Mouse (Mus musculus) cerebellum, postnatal 25 days (tissue): ENCODE results near the gene Prdx6.
"Not testable (repeated sequence)": the region's sequence is repeated elsewhere in the genome, so short reads cannot be mapped to it uniquely, and the experiment has no call there.

Experiments
- DNase-seq, 2 experiments: peaks; one replicate each; pipeline ENCODE4 v3.0.0; 2021; ENCODE audit warnings: mixed read lengths in 2 of 2

The Prdx6 gene

DNA sequence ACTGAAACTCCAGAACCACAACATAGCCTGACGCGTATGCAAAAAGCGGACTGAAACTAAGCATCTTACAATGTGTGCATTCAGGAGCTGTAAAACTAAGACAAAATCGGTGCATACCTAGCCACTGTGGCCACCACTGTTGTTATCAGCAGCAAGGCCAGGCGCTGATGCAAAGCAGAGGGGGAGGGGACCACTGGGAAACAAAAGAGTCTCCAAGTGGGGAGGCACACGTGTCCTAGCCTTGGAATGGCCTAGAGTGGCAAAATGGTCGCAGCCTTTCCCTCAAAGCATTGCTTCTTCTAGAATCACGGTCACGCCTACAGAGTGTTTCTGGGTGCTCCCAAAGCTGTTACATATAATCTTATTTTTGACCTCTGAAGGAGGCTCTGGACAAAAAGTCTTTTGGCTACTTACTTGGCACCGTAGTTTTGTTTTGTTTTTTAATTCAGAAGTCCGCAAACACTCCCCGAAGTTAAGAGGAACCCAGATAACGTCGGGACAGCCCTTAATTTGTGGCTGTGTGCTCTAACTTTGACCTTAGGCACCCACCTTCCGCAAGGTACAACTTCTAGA, 902 bp downstream of the Prdx6 start:
- peak; percentile 43 to 53 for DNase-seq

DNA sequence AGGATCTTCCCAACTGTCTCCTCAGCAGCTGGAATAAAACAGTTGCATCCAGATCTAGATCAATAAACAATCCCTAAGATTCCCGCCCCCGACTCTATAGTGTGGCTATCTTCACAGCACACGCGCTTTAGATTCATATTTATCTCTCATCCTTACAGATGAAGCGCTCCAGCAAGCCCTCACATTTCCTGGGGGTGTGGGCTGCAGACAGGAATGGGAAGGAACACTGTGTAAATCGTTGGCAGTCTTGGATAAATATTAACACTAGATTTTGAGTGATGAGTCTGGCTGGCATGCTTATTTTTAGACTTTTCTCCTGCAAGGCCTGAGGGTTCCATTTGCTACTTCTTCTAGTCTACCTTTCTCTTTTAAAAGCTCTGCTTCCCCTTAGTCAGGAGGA, 1.6 kb downstream of the Prdx6 start:
- no peak for DNase-seq

DNA sequence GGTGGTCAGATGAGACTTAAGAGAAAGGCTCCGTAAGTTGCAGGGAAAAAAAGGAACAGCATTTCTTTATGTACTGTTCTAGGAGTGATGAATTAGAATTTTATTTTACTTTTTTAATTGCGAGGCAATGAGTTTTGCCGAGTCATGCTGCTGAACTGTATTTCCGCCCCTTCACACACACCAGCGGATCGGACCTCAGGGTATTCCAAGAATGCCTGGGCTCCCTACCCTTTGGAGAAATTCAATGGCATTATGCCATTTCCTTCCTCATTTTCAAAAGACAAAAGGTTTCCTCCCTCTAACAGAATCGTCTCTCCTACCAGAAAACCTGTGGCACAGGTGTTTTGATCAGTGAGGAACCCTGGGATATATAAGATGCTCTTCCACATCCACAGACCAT, 2.3 kb downstream of the Prdx6 start:
- no peak for DNase-seq

DNA sequence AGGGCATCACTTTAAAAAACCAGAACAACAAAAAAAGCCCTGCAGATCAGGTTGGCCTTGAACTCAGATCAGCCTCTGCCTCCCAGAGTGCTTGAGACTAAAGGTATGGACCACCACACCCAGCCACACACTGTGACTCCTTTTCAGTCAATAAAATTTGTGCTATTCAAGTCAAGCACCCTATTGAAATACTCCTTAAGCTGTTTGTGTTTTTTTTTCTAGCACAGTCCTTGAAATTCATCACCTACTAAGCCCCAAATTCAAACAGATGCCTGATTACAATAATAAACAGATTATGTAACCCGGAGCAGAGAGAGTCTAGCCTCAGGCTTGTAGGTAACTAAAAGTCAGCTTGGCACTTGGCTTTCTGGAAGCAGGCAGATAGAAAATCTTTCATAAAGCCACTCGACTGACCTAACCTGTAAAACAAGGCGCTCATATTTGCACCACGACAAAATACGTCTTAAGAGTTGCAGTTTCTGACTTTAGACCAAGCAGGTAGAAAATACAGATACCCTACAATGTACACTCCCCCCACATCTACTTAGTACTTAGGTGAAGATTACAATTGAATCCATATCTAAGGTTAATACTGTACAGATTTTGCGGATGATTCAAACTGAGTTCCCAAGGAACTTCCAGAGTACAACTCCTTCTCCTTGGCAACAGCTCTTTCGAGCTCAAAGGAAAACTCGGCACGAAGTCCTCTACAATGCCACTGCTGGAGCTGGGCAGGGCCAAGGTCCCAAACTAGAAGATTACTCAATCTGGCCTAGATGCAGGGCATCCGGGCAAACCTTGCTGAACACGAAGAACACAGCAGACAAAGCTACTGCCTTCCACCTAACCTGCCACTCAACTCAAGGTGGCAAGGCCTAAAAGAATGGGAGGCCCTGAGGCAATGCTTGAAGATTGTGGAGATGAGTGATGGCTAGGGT, 3.1 kb downstream of the Prdx6 start:
- DNase-seq, result no peak

DNA sequence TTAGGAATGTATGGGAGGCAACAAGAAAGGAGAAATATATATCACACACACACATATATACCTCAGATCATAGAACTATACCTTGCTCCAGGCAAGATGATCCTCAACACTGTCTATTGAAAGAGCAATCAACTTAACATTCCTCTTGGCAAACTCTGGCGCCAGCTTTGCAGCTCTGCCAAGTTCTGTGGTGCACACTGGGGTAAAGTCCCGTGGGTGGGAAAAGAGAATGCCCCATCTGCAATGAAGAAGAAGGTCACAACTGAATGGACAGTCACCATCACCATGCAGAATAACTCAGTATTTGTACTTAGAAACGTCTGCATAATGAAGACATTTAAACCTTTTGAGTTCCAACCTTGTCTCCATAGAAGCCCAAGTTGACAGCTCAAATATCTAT, 3.8 kb downstream of the Prdx6 start:
- no peak for DNase-seq

DNA sequence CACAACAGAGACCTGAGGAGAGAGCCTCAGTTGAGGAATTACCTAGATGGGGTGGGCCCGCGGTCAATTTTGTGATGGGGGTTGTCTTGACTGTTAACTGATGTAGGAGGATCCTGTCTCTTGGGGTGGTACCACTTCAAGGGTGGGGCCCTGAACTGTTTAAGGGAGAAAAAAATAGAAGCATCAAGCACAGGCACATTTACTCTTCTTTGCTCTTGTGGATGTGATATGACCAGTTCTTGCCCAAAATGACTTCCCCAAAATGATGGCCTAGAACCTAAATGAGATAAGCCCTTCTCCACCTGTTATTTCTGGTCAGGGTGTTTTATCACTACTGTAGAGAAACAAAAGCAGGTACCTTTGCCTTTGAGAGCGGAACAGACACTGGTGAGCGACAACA, 13.3 kb downstream of the Prdx6 start:
- DNase-seq, result no peak

DNA sequence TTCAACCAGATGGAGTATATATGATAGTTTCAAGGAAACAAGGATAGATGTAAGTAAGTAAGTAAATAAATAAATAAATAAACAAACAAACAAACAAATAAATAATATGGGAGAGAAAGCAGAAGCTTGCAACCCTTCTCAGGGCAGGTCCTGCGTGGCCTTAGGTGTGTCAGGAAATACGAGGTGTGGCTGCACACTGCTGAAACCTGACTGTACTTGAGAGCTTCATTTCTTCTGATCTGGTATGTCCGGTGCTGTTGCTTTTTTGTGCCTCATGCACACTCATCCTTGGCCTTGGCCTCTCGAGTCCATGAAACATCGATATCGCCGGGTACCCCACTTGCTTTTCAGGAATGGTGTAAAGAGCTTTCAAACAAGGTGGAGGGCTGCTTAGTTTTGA, 13.7 kb downstream of the Prdx6 start:
- no peak for DNase-seq

DNA sequence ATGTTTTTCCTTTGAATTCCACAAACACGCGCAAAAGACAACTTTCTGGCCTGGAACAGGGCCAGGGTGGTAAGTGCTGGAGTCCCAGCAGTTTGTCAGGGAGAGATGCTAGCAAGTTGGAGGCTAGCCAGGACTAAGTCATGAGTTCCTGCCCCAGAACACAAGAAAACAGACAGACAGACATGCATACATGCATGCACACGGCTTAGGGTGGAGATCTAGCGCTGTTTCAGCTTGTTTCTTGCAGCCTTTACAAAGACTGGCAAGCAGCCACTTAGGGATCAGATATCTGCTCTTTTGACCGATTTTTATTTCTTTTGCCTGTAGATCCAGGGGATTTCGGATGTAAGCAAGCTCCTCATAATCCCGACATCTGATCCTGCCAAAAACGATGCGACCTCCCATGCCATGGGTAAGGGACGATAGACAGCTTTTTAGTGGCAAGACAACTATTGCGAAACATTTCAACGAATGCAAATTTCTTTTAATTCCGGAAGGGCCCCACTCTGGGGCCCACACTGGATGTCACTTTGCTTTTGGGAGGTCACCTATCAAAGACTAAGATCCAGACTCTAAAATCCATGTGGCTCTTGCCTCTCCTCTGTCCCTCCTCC, 17.7 kb downstream of the Prdx6 start:
- DNase-seq, result no peak

DNA sequence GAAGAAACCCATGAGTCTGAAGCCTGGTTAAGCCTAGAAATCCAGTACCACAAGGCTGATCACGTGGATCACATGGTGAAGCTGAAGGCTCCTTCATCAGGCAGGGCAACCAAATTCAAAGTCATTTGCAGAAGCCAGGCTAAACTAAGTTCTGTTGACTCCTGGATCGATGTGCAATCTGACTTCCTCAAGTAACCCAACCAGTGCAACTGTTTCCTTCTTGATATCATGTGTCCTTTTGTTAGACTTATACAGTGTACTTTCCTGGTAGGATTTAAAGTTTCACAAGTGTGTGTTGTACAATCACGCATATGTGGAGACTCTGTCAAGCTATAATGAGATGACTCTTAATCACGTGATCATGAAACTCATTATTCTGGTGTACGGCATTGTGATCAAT, 18.8 kb downstream of the Prdx6 start:
- DNase-seq, result no peak

DNA sequence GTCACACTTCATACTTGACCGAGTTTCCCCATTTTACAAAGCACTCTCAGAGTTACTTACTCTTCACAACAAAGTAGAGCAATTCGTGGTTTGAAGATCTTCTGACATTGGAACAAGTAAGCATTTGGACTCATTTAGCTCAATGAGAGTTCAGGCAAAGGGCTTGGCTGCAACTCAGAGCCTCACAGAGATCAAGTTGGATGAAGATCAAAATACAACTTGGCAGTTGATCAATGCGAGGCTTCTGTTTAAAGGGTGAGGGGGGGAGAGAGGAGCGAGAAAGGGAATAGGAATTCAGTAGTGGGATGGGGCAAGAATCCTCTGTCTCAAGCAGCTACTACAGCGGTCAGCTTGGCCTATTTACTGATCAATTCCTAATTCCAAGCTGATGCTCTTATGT, 26.2 kb downstream of the Prdx6 start:
- peak in 1 of 2 experiments; percentile 49 for DNase-seq

DNA sequence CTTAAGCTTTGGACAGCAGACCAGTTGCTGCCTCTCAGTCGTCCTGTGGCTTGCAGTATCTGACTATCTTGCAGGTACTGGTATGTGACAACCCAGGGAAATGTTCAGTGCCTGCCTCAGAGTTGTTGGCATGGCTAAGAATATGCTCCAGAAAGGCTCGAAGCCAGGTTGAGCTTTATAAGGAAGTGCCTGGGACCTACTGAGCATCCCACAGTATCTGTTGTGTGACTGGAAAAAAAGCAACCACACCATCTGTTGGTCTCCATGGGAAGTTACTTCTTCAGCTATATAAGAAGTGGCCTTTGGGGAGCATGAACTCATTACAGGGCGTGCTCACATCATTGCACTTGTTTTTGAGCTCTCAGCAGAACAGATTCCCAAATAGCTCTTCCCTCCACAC, 31.2 kb downstream of the Prdx6 start:
- peak; percentile 14 to 37 for DNase-seq

DNA sequence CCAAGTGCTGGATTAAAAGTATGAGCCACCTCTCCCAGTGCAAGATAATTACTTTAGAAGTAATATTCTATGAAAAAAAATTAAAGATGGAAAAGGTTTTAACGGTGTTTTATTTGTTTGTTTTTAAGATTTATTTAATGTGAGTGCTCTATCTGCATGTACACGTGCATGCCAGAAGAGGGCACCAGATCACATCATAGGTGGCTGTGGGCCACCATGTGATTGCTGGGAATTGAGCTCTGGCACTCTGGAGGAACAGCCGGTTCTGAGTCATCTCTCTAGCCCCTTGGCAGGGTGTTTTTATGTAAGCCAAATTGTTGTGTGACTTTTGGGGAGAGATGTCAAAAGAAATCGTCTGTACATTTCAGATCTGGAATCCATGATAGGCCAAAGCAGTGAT, 36.6 kb downstream of the Prdx6 start:
- peak in 1 of 2 experiments; percentile 20 for DNase-seq

DNA sequence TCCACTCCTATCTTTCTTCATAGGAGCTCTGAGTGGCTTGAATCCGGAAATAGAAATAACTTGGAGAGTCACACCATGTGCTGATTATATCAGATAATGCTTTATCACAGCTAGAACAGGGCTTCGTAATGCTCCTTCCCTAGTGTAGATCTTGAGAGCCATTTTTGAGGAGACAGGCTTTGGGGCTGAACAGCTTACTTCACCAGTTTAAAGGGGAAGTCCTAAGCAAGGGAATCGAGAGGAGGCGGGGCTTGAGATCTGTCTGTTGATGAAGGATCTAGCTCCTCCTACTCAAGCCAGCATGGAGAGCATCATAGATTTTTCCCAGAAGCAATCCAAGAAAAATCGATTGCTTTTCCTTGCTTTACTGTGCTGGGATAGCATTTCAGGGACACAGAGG, 51.2 kb downstream of the Prdx6 start:
- DNase-seq, result no peak

DNA sequence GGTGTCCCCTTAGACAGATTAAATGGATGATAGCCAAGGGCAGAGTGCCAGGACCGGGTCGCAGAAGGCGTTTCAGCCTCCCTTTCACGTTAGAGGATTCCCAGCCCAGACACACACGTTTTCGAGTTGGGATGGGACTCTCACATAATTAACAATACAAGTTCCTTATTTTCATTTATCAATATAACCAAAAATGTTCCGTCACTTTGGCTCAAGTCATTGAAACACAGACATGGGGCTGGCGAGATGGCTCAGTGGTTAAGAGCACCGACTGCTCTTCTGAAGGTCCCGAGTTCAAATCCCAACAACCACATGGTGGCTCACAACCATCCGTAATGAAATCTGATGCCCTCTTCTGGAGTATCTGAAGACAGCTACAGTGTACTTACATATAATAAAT, 54.7 kb downstream of the Prdx6 start:
- DNase-seq, result not testable (repeated sequence)

DNA sequence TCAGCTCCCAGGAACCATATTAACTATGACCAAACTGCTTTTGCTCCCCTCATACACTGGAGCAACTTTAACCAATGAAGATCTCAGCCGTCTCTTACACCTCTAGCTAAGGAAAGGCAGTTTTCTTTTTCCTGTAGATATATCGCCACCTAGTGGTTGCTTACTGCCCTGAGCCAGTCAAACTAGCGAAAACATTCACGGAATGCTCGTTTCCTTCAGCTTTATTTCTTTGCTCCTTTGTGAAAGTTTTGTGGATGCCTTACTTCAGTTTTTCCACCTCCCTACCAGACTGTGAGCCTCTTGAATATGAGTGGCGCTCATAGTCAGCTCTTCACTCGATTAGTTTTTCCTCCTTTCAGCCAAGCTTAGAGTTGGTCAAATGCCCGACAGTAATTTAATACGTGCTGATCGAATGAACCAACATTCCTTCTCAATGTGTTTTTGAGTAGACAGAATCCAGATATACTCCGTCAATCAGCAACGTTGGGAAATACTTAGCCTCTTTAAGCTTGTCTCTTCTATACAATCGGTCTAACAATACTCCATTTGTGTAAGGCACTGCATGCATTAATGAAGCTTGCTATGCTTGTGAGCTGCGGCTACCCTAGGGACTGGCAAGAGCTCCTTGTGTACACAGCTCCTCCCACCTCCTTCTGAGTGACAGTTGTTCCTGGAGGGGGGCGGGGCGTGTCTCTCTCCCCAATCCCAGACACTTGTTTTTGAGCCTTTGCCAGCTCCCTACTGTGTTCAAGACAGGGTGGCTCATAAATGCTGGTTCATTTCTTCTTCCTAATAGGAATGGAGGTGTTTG, 55.3 kb downstream of the Prdx6 start:
- DNase-seq, result peak; percentile 79 to 86

DNA sequence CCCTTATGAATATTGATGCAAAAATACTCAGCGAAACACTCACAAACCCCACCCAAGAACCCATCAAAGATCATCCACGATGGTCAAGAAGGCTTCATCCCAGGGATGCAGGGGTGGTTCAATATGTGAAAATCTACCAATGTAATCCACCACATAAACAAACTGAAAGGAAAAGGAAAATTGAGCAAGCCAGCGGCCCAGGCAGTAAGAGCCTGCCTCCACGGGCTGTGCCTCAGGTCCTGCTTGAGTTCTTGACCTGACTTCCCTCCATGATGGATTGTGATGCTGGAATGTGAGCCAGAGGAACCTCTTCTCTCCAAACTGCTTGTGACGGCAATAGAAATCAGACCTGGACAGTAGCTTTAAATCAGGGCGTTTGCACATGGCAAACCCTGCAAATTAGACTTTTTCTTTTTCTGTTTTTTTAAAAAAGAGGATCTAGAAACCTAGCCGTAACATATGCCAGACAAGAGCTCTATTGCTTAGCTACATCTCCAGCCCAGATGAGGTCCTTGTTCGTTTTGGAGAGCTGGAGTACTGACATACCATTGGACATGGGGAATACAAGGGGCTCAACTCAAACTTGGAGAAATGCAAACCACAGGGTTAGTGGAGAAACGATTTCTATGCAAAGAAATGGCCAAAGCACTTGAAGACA, 60.6 kb downstream of the Prdx6 start:
- no peak for DNase-seq
